Mouse (Mus musculus): ENCODE data around the gene B4galt5. TPM values are rescaled to one million over a fixed set of nuclear protein-coding genes. Genes with fewer than 3 reads are reported as not detected.

B4galt5 gene
- total and polyA plus RNA-seq, 3 experiments, result 4.6 to 34.4 (median 6.5) TPM

GRCm38 (mm10) chr2:167323116-167323515 lies 25.9 kb downstream of the B4galt5 start:
- Histone ChIP-seq H3K27ac (ENCODE audit: control insufficient read depth, low read depth, low read length) (no peak overlapping the region), H3K9ac (ENCODE audit: control insufficient read depth, low read depth, low read length, poor library complexity, severe bottlenecking) (no peak overlapping the region), H3K79me2 (ENCODE audit: control insufficient read depth, insufficient read depth, low read length, poor library complexity) (no peaks in the 10 kb centered on the region), H3K4me1 (ENCODE audit: control insufficient read depth in 1 of 2, insufficient read depth in 2 of 2, low read length in 2 of 2) (no peaks in the 10 kb centered on the region), H3K4me3 (ENCODE audit: control insufficient read depth in 1 of 2, insufficient read depth in 1 of 2, low read depth in 2 of 2, low read length in 2 of 2) (no peak overlapping the region), H3K9me3 (replicated peaks; ENCODE audit: insufficient read depth, low read length) (no peaks in the 10 kb centered on the region), H3K36me3 (ENCODE audit: control insufficient read depth in 1 of 2, insufficient read depth in 2 of 2, low read length in 2 of 2) (no peaks in the 10 kb centered on the region), H3K27me3 (ENCODE audit: control insufficient read depth in 1 of 2, insufficient read depth in 2 of 2, low read length in 2 of 2) (no peaks in the 10 kb centered on the region)
- no peak for DNase-seq (ENCODE audit: low read depth, low spot score)
- TF ChIP-seq SIN3A (IDR thresholded peaks at IDR 0.05; ENCODE audit: low read length), result no peak
- no peak for TF ChIP-seq UBTF (IDR thresholded peaks at IDR 0.05; ENCODE audit: borderline replicate concordance, insufficient read depth, low read depth, low read length)
- TF ChIP-seq POLR2A (IDR thresholded peaks at IDR 0.05; ENCODE audit: control insufficient read depth in 1 of 2, insufficient read depth in 1 of 2, low read depth in 1 of 2, low read length in 2 of 2, poor library complexity in 1 of 2), result no peak
- no peak for TF ChIP-seq GABPA (IDR thresholded peaks at IDR 0.05; ENCODE audit: low read depth, low read length)
- TF ChIP-seq RAD21 (IDR thresholded peaks at IDR 0.05; ENCODE audit: low read depth, low read length), result no peak
- no peak for TF ChIP-seq KAT2A (conservative IDR thresholded peaks at IDR 0.05; ENCODE audit: low read depth, low read length)
- no peak for TF ChIP-seq ZNF384 (IDR thresholded peaks at IDR 0.05; ENCODE audit: low read depth, low read length)
- TF ChIP-seq CHD2 (IDR thresholded peaks at IDR 0.05; ENCODE audit: low read length), result no peak
- no peak for TF ChIP-seq MXI1 (IDR thresholded peaks at IDR 0.05; ENCODE audit: low read depth, low read length)
- no peak for TF ChIP-seq CTCF (IDR thresholded peaks at IDR 0.05 in 2 of 3, conservative IDR thresholded peaks at IDR 0.05 in 1 of 3; ENCODE audit: control insufficient read depth in 1 of 3, insufficient read depth in 1 of 3, low read depth in 2 of 3, low read length in 3 of 3, poor library complexity in 1 of 3, severe bottlenecking in 1 of 3)
- TF ChIP-seq MYC (IDR thresholded peaks at IDR 0.05; ENCODE audit: low read depth, low read length), result no peak
- no peak for TF ChIP-seq E2F4 (IDR thresholded peaks at IDR 0.05; ENCODE audit: borderline replicate concordance, low read depth, low read length)
- no peak for TF ChIP-seq USF1 (IDR thresholded peaks at IDR 0.05; ENCODE audit: low read depth, low read length)
- no peak for TF ChIP-seq GATA1 (IDR thresholded peaks at IDR 0.05; ENCODE audit: low read depth, low read length)
- no peak for TF ChIP-seq ZKSCAN1 (IDR thresholded peaks at IDR 0.05; ENCODE audit: low read depth, low read length)
- no peak for TF ChIP-seq SMC3 (IDR thresholded peaks at IDR 0.05; ENCODE audit: low read depth, low read length)
- no peak for TF ChIP-seq EP300 (IDR thresholded peaks at IDR 0.05; ENCODE audit: low read depth in 1 of 2, low read length in 2 of 2)
- no peak for TF ChIP-seq MAX (IDR thresholded peaks at IDR 0.05; ENCODE audit: low read length)
- TF ChIP-seq MAFK (IDR thresholded peaks at IDR 0.05; ENCODE audit: borderline replicate concordance, low read depth, low read length), result no peak
- no peak for TF ChIP-seq NRF1 (IDR thresholded peaks at IDR 0.05; ENCODE audit: insufficient read depth, low read depth, low read length, poor library complexity, severe bottlenecking)

- Histone ChIP-seq H3K9me3 (replicated peaks; ENCODE audit: insufficient read depth, low read length) (no peaks in the 10 kb centered on the region), H3K4me3 (ENCODE audit: control insufficient read depth in 1 of 2, insufficient read depth in 1 of 2, low read depth in 2 of 2, low read length in 2 of 2) (no peak overlapping the region), H3K4me1 (ENCODE audit: control insufficient read depth in 1 of 2, insufficient read depth in 2 of 2, low read length in 2 of 2) (no peaks in the 10 kb centered on the region), H3K27me3 (ENCODE audit: control insufficient read depth in 1 of 2, insufficient read depth in 2 of 2, low read length in 2 of 2) (no peaks in the 10 kb centered on the region), H3K27ac (ENCODE audit: control insufficient read depth, low read depth, low read length) (no peak overlapping the region), H3K36me3 (ENCODE audit: control insufficient read depth in 1 of 2, insufficient read depth in 2 of 2, low read length in 2 of 2) (no peaks in the 10 kb centered on the region), H3K9ac (ENCODE audit: control insufficient read depth, low read depth, low read length, poor library complexity, severe bottlenecking) (no peak overlapping the region), H3K79me2 (ENCODE audit: control insufficient read depth, insufficient read depth, low read length, poor library complexity) (no peaks in the 10 kb centered on the region)
- DNase-seq (ENCODE audit: low read depth, low spot score), result no peak
- TF ChIP-seq TAL1 (IDR thresholded peaks at IDR 0.05; ENCODE audit: low read length) (no peak), MAX (IDR thresholded peaks at IDR 0.05; ENCODE audit: low read length) (no peak), MAFK (IDR thresholded peaks at IDR 0.05; ENCODE audit: borderline replicate concordance, low read depth, low read length) (no peak), TCF12 (IDR thresholded peaks at IDR 0.05; ENCODE audit: low read depth, low read length) (no peak), ELF1 (IDR thresholded peaks at IDR 0.05; ENCODE audit: low read depth, low read length) (no peak), JUND (IDR thresholded peaks at IDR 0.05; ENCODE audit: low read depth, low read length) (no peak)
Observed at GRCm38 (mm10) chr2:167321372-167321771, 27.6 kb downstream of the B4galt5 start.
